Mouse (Mus musculus): ENCODE results near the gene Btn2a2. TPM values are rescaled to one million over a fixed set of nuclear protein-coding genes. Genes with fewer than 3 reads are reported as not detected.

Btn2a2 gene
- total RNA-seq, 2 experiments from 2014 or later = 1.1 to 1.3 TPM

DNA sequence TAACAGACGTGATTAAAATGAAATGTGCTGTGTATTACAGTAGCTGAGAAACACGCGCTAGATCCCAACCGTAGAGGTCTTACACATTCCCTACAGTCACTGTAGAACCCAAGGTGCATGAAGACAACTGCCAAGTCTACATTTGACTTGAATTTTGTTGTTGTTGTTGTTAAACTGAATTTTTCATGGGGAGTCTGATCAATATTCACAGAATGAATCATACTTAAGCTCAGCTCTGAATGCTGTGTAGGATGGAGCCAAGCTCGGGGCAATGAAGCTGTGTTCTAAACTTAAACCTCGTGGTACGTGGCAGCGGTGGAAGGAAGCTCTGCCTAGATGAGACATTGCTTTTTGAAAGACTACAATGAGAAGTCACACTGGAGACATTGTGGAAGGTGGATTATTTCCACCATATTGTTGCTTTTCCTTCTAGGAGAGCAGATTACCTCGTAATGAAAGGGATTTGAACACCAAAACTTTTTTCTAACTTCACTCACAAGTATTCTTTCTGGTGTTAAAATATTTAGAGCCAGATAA lies 13.4 kb upstream of the Btn2a2 start:
- no peak for DNase-seq (ENCODE audit: low spot score in 2 of 2)
- intact Hi-C loops (cut with DNase I) = loop anchor here (5.0 kb wide), 2 partner anchors 35 to 205 kb away; partner anchors contain the start of gene Btn1a1

DNA sequence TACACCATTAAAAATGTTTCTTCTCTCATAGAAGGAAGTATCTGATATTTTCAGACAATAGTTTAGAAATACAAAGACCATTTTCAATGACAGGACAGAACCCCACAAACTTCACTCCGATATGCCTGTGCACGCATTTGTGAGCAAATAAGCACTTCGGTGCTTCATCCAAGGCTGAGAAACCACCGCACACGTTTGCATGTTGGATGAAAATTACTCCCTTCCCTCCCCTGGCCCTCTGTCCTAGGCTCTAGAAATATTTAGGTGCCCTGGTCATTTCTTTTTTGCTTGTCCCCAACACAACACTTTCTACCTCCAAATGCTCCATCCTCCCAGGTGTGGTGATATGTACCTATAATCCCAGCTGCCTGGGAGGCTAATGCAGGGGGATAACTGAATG lies 12.9 kb upstream of the Btn2a2 start:
- no peak for DNase-seq (ENCODE audit: low spot score in 2 of 2)
- intact Hi-C loops (cut with DNase I) = loop anchor here (5.0 kb wide), 2 partner anchors 34 to 204 kb away; partner anchors contain the start of gene Btn1a1

- DNase-seq (ENCODE audit: low spot score in 2 of 2) = peak; percentile 82 to 92
- intact Hi-C loops (cut with DNase I) = loop anchor here (5.0 kb wide), 2 partner anchors 33 to 203 kb away; partner anchors contain the start of gene Btn1a1
Measured at GRCm38 (mm10) chr13:23500424-23501200, 12.0 kb upstream of the Btn2a2 start.

- no peak for DNase-seq (ENCODE audit: low spot score in 2 of 2)
- intact Hi-C loops (cut with DNase I) = loop anchor here (5.0 kb wide), 2 partner anchors 33 to 203 kb away; partner anchors contain the start of gene Btn1a1
Measured at GRCm38 (mm10) chr13:23499943-23500342, 11.3 kb upstream of the Btn2a2 start.

DNA sequence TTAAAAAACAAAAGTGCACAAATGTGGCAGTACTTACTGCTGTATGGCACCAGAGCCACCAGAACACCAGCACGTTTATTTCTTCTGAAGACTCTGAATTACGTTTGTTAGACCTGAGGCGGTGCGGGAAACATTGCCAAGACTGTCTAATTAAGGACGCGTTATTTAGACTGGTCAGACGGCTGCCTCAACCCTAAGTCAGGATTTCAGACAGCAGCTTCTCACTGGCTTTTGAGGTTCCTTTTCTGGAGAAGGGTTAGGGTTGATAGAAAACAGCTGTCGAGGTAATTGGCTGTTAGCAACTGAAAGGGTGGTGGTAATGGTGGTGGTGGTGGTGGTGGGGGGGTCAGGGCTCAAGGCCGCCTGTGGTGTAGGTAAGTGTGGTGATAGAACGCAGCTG lies 10.0 kb upstream of the Btn2a2 start:
- DNase-seq (ENCODE audit: low spot score in 2 of 2) = no peak
- intact Hi-C loops (cut with DNase I) = no loop called here

- intact Hi-C loops (cut with DNase I) = no loop called here
- peak; percentile 42 to 53 for DNase-seq (ENCODE audit: low spot score in 2 of 2)
Measured at GRCm38 (mm10) chr13:23497656-23498321, 9.1 kb upstream of the Btn2a2 start.

GRCm38 (mm10) chr13:23495526-23495925 lies 6.9 kb upstream of the Btn2a2 start:
- intact Hi-C loops (cut with DNase I) = no loop called here
- no peak for DNase-seq (ENCODE audit: low spot score in 2 of 2)

- intact Hi-C loops (cut with DNase I) = no loop called here
- no peak for DNase-seq (ENCODE audit: low spot score in 2 of 2)
Measured at GRCm38 (mm10) chr13:23491990-23492389, 3.3 kb upstream of the Btn2a2 start.

DNA sequence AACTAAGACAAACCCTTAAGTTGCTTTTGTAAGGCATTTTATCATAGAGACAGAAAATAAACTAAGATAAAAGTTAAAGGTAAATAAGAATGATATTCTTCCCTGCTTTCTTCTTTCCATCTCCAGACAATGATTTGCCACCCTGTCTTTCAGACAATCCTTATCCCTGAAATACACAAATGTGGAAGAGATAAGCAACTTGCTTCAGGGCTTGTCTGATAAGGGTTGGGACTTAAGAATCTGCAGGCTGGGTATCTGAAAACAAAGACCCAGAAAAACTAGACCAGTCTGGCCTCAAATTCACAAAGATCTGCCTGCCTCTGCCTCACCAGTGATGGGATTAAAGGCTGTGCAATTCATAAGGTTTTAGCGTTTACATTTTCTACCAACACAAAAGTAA lies 2.6 kb upstream of the Btn2a2 start:
- intact Hi-C loops (cut with DNase I) = no loop called here

GRCm38 (mm10) chr13:23490863-23491262 lies 2.2 kb upstream of the Btn2a2 start:
- DNase-seq (ENCODE audit: low spot score in 2 of 2) = peak in 1 of 2 experiments; percentile 62
- intact Hi-C loops (cut with DNase I) = no loop called here

More for the DNA sequence above, 2.6 kb upstream of the Btn2a2 start:
- no peak for DNase-seq (ENCODE audit: low spot score in 2 of 2)

DNA sequence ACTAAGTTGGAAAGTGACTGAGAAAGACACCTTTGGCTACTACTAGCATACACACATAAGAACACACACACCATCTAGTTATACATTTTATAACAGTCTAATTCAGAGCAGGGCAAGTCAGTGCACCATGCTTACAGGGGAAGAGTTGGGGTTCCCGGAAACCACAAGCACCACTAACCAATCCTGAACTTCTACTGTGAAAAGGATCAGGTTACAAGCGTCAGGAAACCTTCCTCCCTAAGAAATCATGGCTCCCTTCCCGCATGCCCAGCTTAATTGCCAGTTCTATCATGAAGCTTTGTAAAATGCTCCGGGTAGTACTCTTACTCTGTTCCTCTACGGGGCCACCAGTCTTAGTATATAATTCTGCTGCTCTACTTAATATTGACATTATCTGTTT lies 3.4 kb downstream of the Btn2a2 start:
- intact Hi-C loops (cut with DNase I) = no loop called here
- no peak for DNase-seq (ENCODE audit: low spot score in 2 of 2)

GRCm38 (mm10) chr13:23483153-23483552 lies 5.5 kb downstream of the Btn2a2 start:
- intact Hi-C loops (cut with DNase I) = no loop called here
- no peak for DNase-seq (ENCODE audit: low spot score in 2 of 2)

GRCm38 (mm10) chr13:23475658-23476057 lies 13.0 kb downstream of the Btn2a2 start:
- intact Hi-C loops (cut with DNase I) = no loop called here
- DNase-seq (ENCODE audit: low spot score in 2 of 2) = no peak

DNA sequence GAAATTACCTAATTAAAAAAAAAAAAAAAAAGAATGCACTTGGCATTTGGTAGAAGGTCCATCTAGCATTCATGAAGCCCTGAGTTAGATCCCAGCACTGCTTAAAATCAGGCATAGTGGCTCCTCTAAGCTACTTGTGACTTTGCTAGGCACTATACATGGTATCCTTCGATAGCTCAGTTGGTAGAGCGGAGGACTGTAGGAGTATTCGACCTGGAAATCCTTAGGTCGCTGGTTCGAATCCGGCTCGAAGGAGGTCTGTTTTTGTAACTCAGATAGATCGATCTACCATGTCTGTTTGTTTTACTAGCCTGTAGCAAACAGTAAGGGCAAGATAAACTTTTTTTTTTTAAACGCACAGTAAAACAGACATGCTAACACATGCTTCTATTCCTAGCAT lies 21.7 kb downstream of the Btn2a2 start:
- intact Hi-C loops (cut with DNase I) = loop anchor here (5.0 kb wide), 1 partner anchor 35 kb away; no protein-coding TSS in a partner anchor
- peak; percentile 73 to 83 for DNase-seq (ENCODE audit: low spot score in 2 of 2)

DNA sequence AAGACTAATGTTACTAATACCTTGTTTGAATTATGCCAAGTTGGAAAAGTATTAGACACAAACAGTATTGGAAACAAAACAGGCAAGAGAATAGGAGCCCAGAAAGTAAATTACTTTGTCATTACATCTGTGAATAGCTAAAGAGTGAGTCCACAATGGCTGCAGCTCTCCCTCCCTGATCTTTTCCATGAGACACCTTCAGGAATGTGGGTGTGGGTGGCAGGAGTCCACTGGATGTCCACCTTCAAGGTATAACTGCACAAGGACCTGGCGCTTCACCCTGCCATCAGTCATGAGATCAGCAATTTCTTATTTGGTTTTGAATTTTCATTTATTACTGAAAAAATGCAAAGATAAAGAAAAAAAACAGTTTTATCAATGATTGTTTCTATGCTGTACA lies 22.4 kb downstream of the Btn2a2 start:
- no peak for DNase-seq (ENCODE audit: low spot score in 2 of 2)
- intact Hi-C loops (cut with DNase I) = loop anchor here (5.0 kb wide), 1 partner anchor 36 kb away; no protein-coding TSS in a partner anchor

DNA sequence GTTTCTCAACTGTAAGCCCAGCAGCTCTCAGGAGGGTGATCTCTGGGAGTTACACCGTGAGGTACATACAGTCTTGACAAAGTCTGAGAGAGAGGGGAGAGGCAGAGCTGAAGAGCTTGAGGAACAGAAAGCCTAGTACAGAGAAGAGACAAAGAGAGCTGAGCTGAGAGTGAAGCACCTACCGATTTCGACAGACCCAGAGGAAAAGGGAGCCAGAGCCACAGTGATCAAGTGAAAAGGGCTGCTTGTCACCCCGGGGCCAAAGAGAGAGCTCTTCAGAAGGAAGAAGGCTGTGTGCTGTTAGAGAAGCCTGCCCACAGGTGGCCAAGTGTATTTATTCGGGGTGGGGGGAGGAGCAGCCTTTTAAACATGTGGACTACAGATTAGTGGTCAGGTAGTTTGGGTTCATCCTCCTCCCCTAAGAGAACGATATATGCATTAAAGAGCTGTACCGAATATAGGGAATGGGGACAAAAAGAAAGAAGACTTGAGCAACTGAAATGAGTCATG lies 23.0 kb downstream of the Btn2a2 start, which contains the start of gene Btn1a1:
Gene Btn1a1, minus strand, starts transcription at position 302 of the 510 bp plus-strand sequence.
- DNase-seq (ENCODE audit: low spot score in 2 of 2) = peak in 1 of 2 experiments; percentile 11
- intact Hi-C loops (cut with DNase I) = loop anchor here (5.0 kb wide), 1 partner anchor 37 kb away; no protein-coding TSS in a partner anchor

DNA sequence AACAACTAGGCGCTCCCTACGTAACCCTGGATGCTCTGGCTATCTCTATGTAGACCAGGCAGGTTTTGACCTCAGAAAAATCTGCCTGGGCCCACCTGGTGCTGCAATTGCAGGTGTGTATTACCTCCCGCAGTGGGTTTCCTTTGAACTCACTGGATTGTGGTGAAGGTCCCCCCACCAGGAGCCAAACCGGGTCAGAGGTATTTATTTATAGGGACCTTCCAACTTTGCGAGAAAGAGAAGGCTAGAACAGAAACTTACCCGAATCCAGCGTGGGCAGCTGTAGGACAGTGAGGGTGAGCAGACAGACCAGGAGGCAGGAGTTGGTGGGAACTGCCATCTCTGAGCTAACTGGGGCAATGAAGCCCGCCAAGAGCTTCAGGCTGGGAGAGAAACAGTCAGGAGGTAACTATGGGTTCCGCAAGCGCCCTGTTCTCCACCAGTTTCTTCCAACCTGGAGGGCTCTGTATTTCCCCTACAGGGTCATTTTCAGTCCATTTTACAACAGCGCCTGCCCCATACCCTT lies 23.8 kb downstream of the Btn2a2 start:
- peak in 1 of 2 experiments; percentile 10 for DNase-seq (ENCODE audit: low spot score in 2 of 2)
- intact Hi-C loops (cut with DNase I) = loop anchor here (5.0 kb wide), 1 partner anchor 37 kb away; no protein-coding TSS in a partner anchor

GRCm38 (mm10) chr13:23464224-23464637 lies 24.4 kb downstream of the Btn2a2 start:
- intact Hi-C loops (cut with DNase I) = no loop called here
- DNase-seq (ENCODE audit: low spot score in 2 of 2) = peak; percentile 31

GRCm38 (mm10) chr13:23463381-23464223 lies 25.1 kb downstream of the Btn2a2 start:
- DNase-seq (ENCODE audit: low spot score in 2 of 2) = peak; percentile 85 to 94
- intact Hi-C loops (cut with DNase I) = no loop called here
